Mouse (Mus musculus) liver, adult 2 months (tissue): ENCODE measurements around the gene Ryr3. TPM values are rescaled to one million over a fixed set of nuclear protein-coding genes. Genes with fewer than 3 reads are reported as not detected.

Source experiments
- DNase-seq: peaks from one replicate; pipeline ENCODE4 v3.0.0-alpha.2; 2011; ENCODE audit warnings: low read depth, low spot score; ENCODE audit errors: extremely low read depth
- H3K27ac ChIP-seq: fragments of 200-500 bp; replicated peaks from 2 replicates; pipeline ENCODE4 v1.5.1; 2012; ENCODE audit warnings: low read depth, mild to moderate bottlenecking, control low read depth, inconsistent platforms, low read length; ENCODE audit not compliant: insufficient read depth
- H3K27me3 ChIP-seq: fragments of 200-500 bp; 2 replicates; pipeline ENCODE4 v1.6.1; 2012; ENCODE audit warnings: mild to moderate bottlenecking, moderate library complexity, low read length, inconsistent platforms; ENCODE audit not compliant: control insufficient read depth, insufficient read depth
- H3K36me3 ChIP-seq: fragments of 200-500 bp; 2 replicates; pipeline ENCODE4 v1.6.1; 2012; ENCODE audit warnings: low read length, inconsistent platforms; ENCODE audit not compliant: control insufficient read depth, insufficient read depth
- H3K4me1 ChIP-seq: fragments of 200-500 bp; 2 replicates; pipeline ENCODE4 v1.6.1; 2011; ENCODE audit warnings: low read length; ENCODE audit not compliant: control insufficient read depth, insufficient read depth
- H3K4me3 ChIP-seq: fragments of 200-500 bp; 2 replicates; pipeline ENCODE4 v1.5.1; 2011; ENCODE audit warnings: low read depth, mild to moderate bottlenecking, control low read depth, low read length, moderate library complexity; ENCODE audit not compliant: insufficient read depth
- H3K79me2 ChIP-seq: fragments of 200-500 bp; 2 replicates; pipeline ENCODE4 v1.6.1; 2012; ENCODE audit warnings: inconsistent platforms, mild to moderate bottlenecking, low read length, moderate library complexity; ENCODE audit not compliant: control insufficient read depth, insufficient read depth
- H3K9ac ChIP-seq: fragments of 200-500 bp; 2 replicates; pipeline ENCODE4 v1.6.1; 2012; ENCODE audit warnings: low read depth, mild to moderate bottlenecking, control low read depth, inconsistent platforms, low read length
- CTCF ChIP-seq: fragments of 200-500 bp; IDR thresholded peaks from 2 replicates; pipeline ENCODE4 v1.5.1; 2011; ENCODE audit warnings: low read depth, low read length, control low read depth
- POLR2A ChIP-seq: fragments of 200-500 bp; IDR thresholded peaks from 2 replicates; pipeline ENCODE4 v1.6.1; 2011; ENCODE audit warnings: low read length, control low read depth; ENCODE audit not compliant: insufficient read depth; ENCODE audit errors: extremely low read depth
- WGBS: fragments of 180-500 bp; shearing (Covaris S2); methylation state at CpG from one replicate; pipeline ENCODE4 v1.1.7; 2018; 5-methylcytosine and 5-hydroxymethylcytosine counted together
- polyA plus RNA-seq: library from polyadenylated mRNA; depleted of rRNA; stranded (reverse); fragments of >200 nt; gene quantifications from 2 replicates; pipeline ENCODE4 v1.2.3, GENCODE M21; 2012
- total RNA-seq: library from RNA; depleted of rRNA; stranded (reverse); fragments of >200 nt; gene quantifications from 2 replicates; pipeline ENCODE4 v1.2.3, GENCODE M21; 2014

Ryr3 gene
- total and polyA plus RNA-seq, 2 experiments: under 0.01 TPM; not detected in 1

DNA sequence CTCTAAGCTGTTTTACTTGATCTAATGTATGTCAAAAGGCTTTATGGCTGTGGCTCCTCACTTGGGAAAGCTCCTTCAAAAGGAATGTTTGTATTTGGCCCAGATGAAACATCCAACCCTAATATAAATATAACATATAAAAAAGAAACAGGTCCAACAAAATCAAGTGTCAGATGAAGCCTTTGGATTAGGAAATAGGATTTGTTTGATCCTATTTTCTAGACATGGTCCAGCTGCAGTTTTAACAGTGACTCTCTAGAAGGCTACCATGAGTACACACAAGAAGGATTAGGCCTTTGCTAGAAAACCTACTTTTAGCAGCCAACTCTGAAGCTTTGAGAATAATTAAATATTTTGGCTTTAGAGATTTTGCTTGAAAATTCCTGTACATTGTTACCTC, 38.8 kb downstream of the Ryr3 start:
- DNase-seq: no peak
- no peaks in the 10 kb centered on the region for H3K27me3 ChIP-seq
- no peak overlapping the region for H3K27ac ChIP-seq
- H3K36me3 ChIP-seq: no peaks in the 10 kb centered on the region
- TF ChIP-seq CTCF (no peak), POLR2A (no peak)
- H3K4me1 ChIP-seq: no peaks in the 10 kb centered on the region
- no peaks in the 10 kb centered on the region for H3K79me2 ChIP-seq
- H3K4me3 ChIP-seq: no peak overlapping the region
- H3K9ac ChIP-seq: no peak overlapping the region

DNA sequence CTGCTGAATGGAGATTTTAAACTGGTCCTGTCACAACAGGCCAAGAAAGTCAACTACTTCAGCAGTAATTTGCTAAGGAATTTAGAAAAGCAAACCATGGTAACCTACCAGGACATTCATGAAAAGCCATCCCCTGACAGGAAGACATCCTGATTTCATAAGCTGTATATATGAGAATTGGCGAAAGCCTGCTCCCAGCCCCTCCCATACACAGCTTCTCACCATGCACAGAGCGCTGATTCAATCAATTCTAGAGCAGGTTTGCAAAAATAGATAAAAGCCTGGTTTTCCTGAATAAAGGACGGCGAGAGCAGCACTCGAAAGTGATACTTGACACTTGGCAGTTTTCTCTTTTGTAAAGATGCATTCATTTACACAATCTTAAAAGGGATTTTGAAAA, 40.6 kb downstream of the Ryr3 start:
- no peaks in the 10 kb centered on the region for H3K27me3 ChIP-seq
- no peak overlapping the region for H3K27ac ChIP-seq
- WGBS: 74% methylated on average over 5 of the region's 5 CpGs
- DNase-seq: no peak
- no peaks in the 10 kb centered on the region for H3K79me2 ChIP-seq
- no peak overlapping the region for H3K4me3 ChIP-seq
- H3K4me1 ChIP-seq: no peaks in the 10 kb centered on the region
- H3K9ac ChIP-seq: no peak overlapping the region
- H3K36me3 ChIP-seq: no peaks in the 10 kb centered on the region
- TF ChIP-seq POLR2A (no peak), CTCF (no peak)

DNA sequence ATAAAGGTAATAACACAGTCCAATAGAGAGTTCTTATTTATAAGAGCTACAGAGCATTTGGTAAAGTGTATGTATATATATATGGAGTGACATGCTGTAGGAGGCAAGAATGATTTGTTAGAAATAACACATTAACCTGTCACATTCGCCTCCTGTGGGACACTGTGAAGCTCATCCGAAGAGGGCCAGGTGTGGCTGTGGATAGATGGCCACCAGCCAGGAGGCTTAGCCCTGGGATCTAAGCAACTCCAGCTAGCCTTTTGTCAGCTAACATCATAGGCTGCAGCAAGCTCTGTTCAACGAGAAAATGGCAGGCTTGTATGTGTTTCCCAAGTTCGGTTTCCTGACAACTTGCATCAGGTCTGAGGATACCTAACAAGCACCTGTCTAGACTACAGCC, 48.8 kb downstream of the Ryr3 start:
- WGBS: 78% methylated on average over 4 of the region's 4 CpGs
- H3K79me2 ChIP-seq: no peaks in the 10 kb centered on the region
- H3K4me1 ChIP-seq: no peaks in the 10 kb centered on the region
- DNase-seq: no peak
- H3K4me3 ChIP-seq: no peak overlapping the region
- TF ChIP-seq POLR2A (no peak), CTCF (no peak)
- H3K27ac ChIP-seq: no peak overlapping the region
- no peak overlapping the region for H3K9ac ChIP-seq
- no peaks in the 10 kb centered on the region for H3K27me3 ChIP-seq
- H3K36me3 ChIP-seq: no peaks in the 10 kb centered on the region

DNA sequence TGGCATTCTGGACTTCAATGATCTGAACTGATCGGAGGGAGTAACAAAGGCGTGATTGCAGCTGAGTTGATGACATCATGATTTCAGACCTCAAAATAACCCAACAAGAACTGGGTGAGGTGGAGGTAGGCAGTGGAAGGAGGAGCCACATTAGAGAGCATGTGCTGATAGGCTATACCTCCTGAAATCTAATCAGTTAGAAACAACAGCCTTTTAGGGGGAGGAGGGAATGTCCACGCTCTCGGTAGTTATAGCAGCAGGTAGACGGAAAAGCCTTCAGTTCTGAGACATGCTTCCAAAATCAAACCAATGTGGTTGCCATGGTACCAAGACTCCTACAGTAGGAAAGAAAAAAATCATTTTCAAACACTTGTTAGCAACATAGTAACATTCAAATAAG, 55.4 kb downstream of the Ryr3 start:
- 80% methylated on average over 5 of the region's 5 CpGs for WGBS
- Histone ChIP-seq H3K36me3 (no peaks in the 10 kb centered on the region), H3K79me2 (no peaks in the 10 kb centered on the region), H3K4me3 (no peak overlapping the region), H3K9ac (no peak overlapping the region), H3K4me1 (no peaks in the 10 kb centered on the region), H3K27me3 (no peaks in the 10 kb centered on the region), H3K27ac (no peak overlapping the region)
- no peak for DNase-seq
- no peak for TF ChIP-seq POLR2A
- no peak for TF ChIP-seq CTCF

DNA sequence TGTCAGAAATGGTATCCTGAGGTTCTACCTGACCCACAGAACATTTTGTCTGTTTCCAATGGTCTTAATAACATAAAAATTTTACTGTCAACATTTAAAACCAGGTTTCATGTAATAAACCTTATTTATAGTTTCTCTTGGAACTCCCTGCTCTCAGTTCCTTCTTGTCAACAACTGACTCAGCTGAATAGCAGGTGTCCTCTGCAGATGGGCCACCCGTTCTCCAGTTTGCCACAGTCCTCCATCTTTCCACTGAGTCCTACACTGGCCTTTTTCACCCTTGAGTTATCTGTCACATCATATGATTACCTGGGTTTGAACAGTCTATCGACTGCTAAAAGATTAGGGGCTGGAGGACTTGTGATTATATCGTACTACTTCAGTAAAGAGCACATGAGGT, 79.1 kb downstream of the Ryr3 start:
- H3K27me3 ChIP-seq: no peaks in the 10 kb centered on the region
- H3K4me1 ChIP-seq: no peaks in the 10 kb centered on the region
- H3K27ac ChIP-seq: no peak overlapping the region
- 75% methylated on average over 3 of the region's 3 CpGs for WGBS
- H3K36me3 ChIP-seq: no peaks in the 10 kb centered on the region
- TF ChIP-seq POLR2A (no peak), CTCF (no peak)
- DNase-seq: no peak
- no peaks in the 10 kb centered on the region for H3K79me2 ChIP-seq
- H3K4me3 ChIP-seq: no peak overlapping the region
- H3K9ac ChIP-seq: no peak overlapping the region

DNA sequence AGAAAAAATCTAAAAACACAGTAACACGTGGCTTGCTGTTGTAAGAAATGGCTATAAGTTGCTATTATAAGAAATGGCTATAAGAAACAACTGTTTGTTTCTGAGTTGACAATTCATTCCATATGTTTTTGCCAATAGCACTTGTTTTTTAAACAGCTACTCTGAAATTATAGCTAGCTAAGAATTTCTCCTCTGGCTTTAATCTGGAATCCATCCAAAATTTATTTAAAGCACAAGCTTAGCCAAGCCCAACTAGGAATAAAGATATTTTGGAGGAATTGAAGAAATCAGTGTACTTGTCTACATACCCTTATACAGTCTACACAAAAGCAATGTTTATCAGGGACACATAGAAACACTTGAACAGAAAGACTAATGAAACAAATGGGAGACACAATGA, 93.4 kb downstream of the Ryr3 start:
- Histone ChIP-seq H3K4me1 (no peaks in the 10 kb centered on the region), H3K27me3 (no peaks in the 10 kb centered on the region), H3K9ac (no peak overlapping the region), H3K36me3 (no peaks in the 10 kb centered on the region), H3K79me2 (no peaks in the 10 kb centered on the region), H3K27ac (no peak overlapping the region), H3K4me3 (no peak overlapping the region)
- no peak for TF ChIP-seq POLR2A
- TF ChIP-seq CTCF: no peak
- 48% methylated on average over 1 of the region's 1 CpGs for WGBS
- no peak for DNase-seq
